Mouse (Mus musculus): ENCODE measurements at regions not wholly inside any gene's neighbourhood (a gene's known extent, or its start where the extent isn't known, plus 50 kb on each side); places are given as distances from the start of the nearest gene placed in this dataset.
"Not testable (repeated sequence)": the region's sequence is repeated elsewhere in the genome, so short reads cannot be mapped to it uniquely, and the experiment has no call there.

DNA sequence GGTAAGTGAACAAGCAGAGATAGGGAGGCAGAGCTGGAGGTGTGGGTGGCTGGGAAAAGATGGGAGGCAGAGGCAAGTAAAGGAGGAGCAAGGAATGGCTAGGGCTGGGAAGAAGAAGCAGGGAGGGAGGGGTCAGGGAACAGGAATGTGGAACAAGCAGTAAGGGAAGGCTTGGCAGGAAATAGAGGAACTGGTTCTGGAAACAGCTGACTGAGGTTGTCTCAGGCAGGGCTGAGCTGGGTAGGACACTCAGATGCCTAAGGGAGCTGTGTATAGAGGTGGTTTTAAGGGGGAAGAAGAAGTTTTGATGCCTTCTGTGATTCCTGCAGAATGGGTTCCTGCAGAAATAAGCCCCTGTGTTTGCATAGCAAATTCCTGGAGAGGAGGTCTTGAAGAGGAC lies 92.7 kb downstream of the Nucb2 start:
- DNase-seq = no peak

DNA sequence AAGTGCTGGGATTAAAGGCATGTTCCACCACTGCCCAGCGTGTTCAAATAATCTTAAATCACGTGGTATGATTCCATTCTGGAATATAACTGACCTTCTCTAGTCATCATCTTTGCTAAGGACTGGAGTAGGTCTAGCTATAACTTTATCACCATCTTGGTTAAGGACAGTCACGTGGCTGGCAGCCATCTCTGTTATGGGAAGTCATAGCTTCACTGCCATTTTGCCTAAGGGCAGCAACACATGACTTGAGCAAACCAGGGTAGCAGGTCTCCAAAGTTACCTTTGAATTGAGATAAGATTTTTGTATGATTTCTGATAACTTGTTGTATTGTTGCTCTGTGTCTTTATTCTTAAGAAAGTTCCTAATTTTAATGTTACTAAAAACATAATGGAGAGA lies 96.2 kb downstream of the Nucb2 start:
- no peak for DNase-seq

DNA sequence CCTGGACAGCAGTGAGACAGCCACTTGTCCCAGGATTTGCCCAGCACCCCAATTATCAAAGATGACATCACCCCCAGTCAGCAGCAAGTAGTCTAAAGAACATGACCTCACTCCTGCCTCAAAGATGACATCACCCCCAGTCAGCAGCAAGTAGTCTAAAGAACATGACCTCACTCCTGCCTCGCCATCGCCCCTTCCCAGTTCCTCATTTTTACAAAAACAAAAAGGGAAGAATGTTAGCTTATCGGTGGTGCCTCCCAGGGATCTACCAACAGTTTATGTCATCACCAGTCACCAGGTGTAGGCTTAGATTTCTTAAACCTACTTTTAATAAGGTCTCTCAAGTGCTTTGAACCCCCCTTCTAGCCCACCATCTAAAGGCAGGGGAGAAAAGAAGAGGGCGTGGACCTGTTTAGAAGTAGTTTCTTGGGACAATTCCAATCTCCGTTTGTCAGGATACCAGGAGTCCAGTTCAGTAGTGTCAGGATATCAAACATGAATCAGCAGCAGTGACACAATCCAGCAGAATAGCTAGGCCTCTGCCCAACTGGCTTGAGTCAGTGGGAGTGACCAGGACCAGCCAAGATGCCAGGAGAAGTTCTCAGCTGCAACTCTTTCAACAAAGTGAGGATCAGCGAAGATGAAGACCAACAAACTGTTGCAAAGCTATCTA lies 99.1 kb downstream of the Nucb2 start:
- DNase-seq = no peak

DNA sequence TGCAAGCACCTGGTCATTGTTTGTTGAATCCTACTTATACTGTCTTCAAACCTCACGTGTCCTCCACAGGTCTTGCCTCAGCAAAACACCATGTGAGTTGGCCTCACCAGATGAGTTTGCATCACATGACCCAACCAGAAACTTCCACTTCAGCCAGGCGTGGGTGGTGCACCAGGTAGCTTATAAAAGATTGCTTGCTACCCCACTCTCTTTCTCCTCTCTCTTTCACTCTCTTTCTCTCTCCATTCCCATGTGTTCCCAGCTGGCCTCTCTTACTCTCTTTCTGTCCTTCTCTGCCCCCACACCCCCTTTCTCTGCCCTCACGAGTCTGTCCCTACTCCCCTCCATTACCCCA lies 99.6 kb downstream of the Nucb2 start:
- DNase-seq = no peak

DNA sequence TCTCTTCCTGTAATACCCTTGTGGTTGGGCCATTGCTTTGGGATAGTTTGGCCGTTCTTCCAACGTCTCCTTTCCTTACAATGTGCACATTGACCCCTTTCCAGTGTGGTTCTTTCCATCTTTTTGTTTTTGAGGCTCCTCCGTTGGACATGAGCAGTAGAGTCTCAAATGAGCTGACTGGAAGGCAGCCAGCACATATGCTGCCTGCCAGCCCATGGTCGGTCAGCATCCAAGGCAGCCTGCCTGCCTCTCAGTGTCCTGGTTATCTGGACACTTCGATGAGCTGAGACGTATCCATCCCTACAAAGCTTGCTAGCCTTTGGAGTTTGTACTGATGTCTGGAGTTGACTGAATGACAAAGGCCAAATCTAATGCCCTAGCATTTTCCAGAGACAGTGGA lies 102.1 kb downstream of the Nucb2 start:
- no peak for DNase-seq

DNA sequence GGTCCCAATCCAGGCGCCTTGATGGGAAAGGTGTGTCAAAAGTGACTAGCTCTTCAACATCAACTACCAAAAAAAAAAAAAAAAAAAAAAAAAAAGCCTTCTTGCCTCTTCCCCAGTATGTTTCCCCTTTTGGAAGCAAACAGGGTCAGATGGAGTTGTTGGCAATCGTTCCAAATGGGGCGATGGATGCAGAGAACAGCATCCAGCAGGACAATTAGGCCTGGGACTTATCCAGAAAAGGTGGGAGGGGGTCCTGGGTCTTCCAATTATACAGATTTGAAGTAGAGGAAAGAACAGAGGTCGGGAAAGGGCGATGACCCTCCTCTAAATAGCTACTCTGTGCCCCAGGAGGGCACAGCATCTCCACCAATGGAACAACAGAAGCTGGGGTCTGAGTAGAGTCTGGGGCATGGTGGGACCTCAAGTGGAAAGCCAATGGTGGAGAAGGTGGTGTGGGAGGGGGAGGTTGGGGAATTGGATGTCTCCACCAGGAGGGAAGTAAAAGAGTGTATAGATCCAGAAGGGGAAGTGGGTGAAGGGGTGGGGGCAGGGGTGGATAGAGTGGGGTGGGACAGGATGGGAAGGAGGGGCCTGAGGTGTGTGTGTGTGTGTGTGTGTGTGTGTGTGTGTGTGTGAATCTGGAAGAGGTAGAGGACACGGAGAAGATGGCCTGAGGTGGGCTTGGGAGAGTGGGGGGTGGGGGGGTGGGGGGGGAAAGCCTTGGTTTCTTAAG lies 102.7 kb downstream of the Nucb2 start:
- DNase-seq = no peak

DNA sequence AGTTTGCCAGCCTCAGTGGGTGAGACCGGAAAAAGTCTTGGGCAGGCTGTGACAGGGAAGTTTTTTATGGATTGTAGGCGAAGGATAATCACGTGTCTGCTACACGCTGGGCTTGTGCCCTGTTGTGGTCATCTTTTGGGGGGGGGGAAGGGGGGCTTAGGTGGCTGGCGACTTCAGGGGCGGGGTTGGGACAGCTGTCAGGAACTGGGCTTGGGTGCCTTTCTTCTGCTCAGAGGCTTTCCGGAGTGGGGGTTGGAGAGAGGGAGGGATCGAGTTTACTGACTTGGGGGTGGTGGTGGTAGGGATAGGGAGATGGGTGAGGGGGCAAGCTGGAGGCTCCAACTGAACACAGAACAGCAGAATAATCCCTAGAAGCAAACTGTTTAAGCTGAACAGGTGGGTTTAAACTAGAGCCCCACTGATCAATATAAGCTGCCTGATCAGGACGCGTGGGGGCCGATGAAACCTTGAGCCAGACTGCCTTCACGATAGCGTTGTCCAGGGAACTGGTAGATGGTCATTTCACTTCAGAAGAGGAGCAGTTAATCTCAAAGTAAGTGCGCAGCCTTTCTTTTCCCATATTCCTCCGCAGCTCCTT lies 103.6 kb downstream of the Nucb2 start:
- no peak for DNase-seq

DNA sequence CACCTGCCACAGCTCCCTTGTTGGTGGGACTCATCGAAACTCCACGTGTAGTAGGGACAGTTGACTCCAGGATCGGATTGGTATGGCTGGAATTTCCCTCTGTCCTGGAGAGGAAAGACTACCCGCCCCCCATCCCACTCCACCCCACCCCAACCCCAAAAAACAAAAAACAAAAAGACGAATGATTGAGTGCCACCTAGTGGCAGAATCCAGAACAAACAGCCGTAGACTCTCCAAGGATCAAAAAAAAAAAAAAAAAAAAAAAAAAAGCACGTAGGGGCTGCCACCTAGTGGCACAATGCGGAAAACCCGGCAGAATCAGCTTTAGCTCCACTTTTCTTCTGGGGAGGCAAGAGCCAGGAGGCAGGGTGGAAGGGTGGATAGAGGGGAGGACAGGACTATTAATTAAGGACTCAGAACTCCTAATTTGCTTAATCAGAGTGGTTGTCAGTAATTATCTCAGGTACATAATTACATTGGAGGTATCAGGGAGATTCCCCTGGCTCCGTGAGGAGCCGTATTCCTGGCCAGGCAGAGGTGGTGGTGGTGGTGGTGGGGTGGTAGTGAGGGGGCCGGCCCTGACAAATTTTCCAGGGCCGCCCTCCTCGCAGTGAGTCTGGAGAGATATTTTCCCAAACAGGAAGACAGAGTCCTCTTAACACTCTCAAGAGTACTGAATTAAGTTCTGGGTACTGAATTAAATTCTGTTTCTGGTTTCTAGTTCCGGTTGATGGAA lies 104.3 kb downstream of the Nucb2 start:
- peak; percentile 16 for DNase-seq

DNA sequence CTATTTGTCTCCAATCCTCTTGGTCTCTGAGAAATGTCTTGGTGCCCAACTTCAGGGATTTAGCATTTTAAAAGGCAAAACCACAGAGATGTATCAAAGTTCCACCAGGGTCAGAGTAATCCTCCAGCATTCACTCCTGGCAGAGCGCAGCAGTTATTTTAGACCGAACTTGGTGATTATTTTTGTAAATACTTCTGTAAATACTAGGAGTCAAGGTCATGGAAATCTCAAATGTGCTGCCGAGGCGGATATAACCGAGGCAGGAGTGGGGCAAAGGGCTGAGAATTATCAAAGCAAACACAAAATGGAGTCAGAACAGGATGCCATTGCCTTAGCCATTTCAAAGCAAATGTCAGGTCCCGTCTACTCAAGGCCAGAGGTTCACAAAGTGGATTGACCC lies 105.2 kb downstream of the Nucb2 start:
- no peak for DNase-seq

DNA sequence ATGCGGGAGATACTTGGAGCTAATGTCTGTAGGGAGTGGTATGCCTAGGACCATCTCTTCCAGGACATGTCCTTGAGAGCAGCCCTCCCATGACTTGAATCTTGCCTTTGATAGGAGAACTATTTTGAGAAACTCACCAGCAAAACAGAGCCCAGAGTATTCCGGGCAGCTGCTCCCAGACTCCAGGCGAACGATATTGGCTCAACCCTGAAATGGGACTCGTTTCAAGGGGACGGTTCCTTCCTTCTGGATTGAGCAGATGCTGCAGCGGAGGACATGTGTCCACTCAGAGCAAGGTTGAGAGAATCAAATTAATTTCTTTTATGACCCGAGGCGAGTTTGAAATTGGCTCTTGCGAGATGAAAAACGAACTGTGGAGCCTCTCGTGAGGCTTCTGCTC lies 105.7 kb downstream of the Nucb2 start:
- DNase-seq = no peak

DNA sequence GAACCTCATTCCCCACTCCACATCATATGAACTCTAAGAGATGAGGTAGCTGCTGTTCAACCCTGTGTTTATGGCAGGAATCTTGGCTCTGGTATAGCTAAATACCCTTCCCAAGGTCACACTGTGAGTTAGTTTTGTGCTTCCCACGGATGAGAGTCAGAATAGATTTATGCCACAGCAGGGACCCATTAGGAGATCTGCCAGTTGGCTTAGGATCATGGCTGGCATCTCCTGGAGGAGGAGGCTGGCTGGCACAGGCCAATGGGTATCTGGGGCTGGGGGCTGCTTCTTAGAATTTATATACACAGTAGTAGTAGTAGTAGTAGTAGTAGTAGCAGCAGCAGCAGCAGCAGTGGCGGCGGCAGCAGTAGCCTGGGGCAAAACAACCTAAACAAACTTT lies 111.8 kb downstream of the Nucb2 start:
- DNase-seq = no peak

DNA sequence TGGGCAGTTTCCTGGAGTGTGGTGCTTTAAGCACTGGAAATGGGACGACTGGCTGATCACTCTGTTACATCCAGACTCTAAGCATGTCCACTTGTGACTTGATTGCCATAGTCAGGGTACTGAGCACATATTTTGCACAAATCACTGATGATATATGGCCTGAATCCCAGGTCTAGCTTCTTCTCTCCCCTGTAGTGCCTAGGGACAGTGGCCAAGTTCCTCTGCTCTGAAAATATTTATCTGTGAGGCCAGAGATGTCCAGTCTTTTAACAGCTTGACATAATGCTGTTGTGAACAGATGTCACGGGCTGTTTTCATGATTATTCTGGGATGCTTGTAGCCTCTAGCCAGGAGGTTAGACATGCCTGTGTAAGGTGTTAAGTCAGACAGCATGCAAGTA lies 115.5 kb downstream of the Nucb2 start:
- no peak for DNase-seq

DNA sequence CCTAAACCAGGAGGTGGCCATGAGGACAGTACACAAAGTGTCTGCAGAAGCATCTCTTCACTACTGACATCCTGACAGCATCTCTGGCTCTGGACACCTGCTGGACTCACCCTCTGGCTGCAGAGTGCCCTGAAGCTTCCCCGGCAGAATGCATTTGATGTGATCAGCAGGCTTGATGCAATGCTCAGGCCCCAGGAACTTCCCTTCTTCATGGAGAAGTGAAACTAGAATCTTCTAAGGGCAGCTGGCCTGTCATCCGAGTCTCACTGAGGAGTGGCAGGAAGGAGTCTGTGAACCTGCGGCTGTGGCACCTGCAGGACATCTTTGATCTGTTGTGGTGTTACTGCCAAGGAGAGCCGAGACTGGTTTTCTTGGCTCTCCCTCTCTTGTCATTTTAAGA lies 116.2 kb downstream of the Nucb2 start:
- no peak for DNase-seq

DNA sequence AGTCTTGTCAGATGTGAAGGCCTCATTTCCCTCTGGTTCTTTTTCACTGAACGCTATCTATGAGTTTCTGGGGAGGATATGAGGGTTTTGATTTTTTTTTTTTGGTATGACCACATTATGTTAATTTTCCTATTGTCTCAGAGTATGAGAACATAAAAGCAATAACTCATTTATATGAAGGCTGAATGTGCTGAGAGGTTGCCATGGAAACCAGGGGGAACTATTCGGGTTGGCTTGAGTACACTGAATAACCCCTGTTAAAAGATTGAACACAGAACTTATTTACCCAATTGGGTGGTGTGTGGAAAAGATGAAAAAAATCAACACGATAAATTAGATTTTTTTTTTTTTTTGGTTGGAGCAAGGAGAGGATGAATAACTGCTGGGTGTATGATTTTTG lies 129.0 kb downstream of the Nucb2 start:
- no peak for DNase-seq

DNA sequence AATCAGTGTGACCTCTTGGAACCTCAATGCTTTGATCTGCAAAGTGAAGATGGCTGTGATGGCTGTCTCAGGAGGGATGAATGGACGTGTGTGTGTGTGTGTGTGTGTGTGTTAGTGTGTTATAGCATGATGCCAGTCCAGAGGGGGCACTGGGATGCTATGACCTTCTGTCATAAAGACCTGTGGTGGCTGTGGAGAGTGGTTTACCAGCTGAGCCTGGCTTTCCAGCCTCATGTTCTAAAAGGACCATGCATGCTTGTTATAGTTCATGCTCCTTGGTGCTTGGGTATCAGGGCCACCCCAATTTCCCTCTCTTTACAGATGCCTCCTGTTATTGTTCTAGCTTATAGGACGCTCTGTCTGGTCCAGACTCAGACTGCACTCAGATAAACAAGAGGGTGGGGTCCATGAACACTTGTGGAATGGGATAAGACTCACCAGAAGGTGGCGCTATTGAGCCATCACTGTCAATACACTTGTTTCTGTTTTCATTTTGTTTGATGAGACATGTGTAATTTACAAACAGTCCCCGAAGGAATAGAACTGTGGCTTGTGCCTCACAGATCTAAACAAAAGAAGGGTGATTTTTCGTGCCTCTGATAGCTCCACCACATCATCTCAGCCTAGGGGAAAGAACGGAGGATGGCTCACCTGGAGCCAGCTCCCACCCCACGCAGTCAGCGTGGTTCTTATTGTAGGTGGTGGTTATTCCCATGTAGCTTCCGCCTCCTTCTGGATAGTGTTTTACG lies 140.9 kb downstream of the Nucb2 start:
- DNase-seq = peak; percentile 42

DNA sequence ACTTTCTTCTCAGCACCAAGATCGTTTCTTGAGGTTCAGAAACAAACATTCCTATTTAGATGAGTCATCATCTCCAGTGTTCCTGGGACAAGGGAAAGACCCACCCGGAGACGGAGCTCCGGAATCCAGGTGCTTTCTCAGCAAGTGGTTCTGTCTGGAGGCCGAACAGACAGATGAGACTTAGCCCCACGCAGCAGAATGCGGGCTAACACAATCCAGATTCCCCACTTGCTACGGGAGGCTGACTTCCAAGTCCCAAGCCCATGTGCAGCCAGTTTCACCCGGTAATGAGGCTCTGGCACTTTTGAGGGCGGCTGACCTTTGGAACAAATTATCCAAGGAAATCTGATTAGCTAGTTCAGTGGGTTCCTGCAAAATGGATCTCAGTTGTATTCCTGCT lies 150.3 kb downstream of the Nucb2 start:
- DNase-seq = no peak

DNA sequence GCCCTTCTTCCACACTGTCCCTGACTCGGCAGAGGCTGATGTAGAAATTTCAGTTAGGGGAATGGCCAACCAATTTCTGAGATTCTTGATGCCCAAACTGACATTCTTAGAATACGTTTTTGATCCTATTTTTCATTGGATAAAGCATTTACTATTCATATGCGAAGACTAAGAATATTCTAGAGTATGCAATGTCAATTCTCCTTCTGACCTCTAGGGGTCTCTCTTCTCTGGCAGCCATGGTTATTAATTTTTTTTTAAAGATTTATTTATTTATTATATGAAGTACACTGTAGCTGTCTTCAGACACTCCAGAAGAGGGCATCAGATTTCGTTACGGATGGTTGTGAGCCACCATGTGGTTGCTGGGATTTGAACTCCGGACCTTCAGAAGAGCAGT lies 152.9 kb downstream of the Nucb2 start:
- not testable (repeated sequence) for DNase-seq

DNA sequence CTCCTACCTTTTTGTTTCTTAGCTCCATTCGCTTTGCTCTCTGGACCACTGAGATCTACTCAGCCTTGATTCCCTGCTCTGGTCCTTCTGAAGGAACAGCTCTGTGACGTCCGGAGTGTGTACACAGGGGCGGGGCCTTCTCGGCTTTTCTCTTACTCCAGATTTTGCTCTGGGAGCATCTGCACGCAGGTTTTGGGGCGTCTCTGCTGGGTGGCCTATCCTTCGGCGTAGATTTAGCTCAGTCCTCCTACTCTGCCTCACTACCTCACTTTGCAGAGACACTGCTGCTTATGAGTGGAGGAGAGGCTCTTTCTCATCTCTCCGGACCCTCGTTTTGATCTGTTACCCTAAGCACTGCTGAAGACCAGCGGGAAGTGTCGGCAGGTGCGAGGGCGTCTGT lies 161.4 kb downstream of the Nucb2 start:
- DNase-seq = no peak

DNA sequence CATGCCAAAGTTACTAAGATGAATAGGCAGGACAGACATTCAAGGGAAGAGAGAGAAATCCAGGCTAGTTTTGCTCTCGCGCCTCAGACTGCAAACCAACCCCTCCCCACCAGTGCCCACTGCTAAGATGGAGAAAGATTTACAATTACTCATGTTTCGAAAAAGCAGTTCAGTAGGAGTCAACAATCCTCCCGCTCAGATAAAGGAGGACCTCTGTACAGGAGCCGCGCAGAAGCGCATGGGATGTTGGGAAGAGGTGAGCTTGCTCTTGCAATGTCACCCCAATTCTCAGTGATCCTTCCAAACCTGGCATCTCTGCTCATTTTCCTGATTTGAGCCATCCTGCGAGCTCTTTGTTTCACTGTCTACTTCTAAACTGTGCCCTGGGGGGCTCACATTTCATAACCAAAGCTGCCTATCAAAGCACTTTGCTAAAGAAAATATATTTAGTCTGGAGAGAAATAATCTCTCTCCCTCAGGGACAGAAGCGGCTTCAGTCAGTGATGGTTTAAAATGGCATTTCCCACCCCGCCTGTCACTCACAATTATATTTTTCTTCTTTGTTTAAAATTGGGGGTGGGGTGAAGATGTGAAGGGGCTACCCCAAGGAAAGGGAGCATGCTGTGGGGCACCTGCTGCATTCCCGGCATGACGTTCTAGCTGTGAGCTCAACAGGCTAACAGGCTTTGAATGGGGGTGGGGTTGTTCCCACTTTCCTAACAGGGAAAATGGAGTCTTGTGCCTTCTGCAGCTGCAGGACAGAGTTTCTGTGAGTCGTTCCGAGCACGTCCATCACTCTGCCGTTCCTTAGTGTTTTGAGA lies 170.2 kb downstream of the Nucb2 start:
- no peak for DNase-seq

DNA sequence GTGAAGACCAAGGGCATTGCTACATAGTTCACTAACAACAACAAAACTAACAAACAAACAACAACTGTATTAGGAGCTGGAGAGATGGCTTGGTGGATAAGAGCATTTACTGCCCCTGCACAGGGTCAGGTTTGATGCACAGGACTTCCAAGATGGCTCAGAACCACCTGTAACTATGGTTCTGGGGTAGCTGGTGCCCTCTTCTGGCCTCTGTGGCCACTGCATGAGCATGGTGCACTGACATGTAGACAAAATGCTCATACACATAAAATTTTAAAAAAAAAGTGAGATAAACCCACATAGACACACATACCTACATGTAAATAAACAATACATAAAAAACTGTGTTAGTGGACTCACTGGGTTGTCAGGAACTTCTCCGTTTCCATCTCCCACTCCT lies 172.5 kb downstream of the Nucb2 start:
- no peak for DNase-seq

DNA sequence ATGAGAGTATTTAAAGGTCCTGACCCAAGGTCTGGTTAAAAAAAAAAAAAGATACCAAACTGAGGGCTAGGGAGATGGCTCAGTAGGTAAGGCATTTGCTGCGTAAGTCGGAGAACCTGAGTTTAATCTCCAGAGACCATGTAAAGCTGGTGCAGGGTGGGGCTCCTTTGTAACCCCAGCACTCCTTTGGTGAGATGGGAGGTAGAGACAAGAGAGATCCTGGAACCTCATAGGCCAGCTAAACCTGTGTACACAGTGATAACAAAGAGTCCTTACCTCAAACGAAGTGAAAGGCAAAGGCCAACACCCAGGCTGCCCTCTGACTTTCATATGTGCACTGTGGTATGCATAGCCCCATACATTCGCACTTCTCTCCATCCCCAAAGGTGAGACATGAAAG lies 175.0 kb downstream of the Nucb2 start:
- DNase-seq = no peak

DNA sequence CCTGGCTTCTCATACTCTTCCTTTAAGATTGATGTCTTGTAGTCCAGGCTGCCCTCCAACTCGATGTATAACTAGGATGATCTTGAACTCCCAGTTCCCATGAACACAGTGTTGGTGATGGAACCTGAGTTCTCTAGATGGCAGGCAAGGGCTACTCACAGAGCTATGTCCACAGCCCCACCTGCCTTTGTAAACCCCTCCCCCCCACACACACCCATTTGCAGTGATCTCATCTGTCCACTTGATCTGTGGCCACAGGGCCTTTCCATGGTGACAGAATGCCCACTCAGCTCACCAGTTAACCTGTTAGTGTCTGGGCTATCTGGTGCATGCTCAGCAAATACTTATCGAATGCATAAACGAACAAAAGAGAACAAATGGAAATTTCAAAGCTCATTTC lies 176.4 kb downstream of the Nucb2 start:
- no peak for DNase-seq

Data from right cerebral cortex, postnatal 25 days (tissue).